Mouse (Mus musculus): ENCODE measurements around the gene Fam19a5. TPM values are rescaled to one million over a fixed set of nuclear protein-coding genes. Genes with fewer than 3 reads are reported as not detected.

Gene Fam19a5
- total and polyA plus RNA-seq, 2 experiments from 2014 or later: 31.0 to 137 TPM

GRCm38 (mm10) chr15:87656496-87657155 lies 112.5 kb downstream of the Fam19a5 start:
- H3K36me3 ChIP-seq (ENCODE audit: insufficient read depth, low read length): no peaks in the 10 kb centered on the region

DNA sequence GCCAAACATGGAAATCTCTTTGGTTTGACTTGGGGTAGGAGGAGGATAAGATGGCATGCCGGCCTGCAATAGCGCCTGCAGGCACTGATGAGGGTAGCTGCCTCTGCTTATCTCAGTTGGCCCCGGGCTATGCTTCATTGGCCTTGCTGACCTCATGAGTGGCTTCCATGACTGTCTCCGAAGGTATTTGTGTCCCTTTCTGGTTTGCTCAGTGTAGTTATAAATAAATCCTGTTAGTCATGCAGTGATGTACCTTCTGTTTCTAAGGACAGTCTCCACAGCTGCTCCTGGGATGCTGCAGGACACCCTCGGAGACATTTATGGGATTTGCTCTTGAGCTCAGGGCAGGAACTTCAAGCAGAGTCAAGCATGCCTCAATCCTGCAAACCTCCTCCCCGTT lies 115.6 kb downstream of the Fam19a5 start:
- TF ChIP-seq CTCF (IDR thresholded peaks at IDR 0.05; ENCODE audit: low read depth): no peak
- ATAC-seq: no peak
- WGBS: 85% methylated on average over 6 of the region's 6 CpGs

More at GRCm38 (mm10) chr15:87656496-87657155, 112.5 kb downstream of the Fam19a5 start:
- no peaks in the 10 kb centered on the region for H3K9me3 ChIP-seq (ENCODE audit: low read length)
- TF ChIP-seq CTCF (IDR thresholded peaks at IDR 0.05; ENCODE audit: low read depth): no peak
- ATAC-seq: no peak
- no peaks in the 10 kb centered on the region for H3K27me3 ChIP-seq (ENCODE audit: insufficient read depth, low read length)
- no peak overlapping the region for H3K4me3 ChIP-seq (ENCODE audit: low read length)
- peak; percentile 23 for DNase-seq (ENCODE audit: low spot score)
- H3K4me2 ChIP-seq (ENCODE audit: low read depth, low read length): no peak overlapping the region
- H3K9ac ChIP-seq (replicated peaks; ENCODE audit: low read length): no peak overlapping the region
- no peaks in the 10 kb centered on the region for H3K4me1 ChIP-seq (ENCODE audit: insufficient read depth, low read length)
- no peak overlapping the region for H3K27ac ChIP-seq
- 50% methylated on average over 20 of the region's 20 CpGs for WGBS

DNA sequence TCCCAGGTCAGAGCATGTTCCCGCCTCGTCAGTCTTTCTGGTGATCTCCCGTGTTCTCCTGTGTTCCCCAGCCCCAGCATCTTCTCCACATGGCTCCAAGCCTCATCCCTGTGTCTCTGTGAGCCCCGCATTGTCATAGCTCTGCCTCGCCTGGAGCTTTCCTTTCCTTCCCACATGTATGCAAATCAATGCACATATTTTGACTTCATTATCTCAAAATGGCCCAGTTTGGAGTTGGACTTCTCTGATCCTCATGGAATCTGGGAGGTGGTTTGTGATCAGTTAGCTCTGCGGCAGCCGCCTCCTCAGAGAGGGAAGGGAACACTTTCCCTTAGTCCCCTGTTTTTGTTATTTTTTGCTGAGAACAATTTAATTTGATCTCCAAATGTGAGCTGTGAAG lies 117.9 kb downstream of the Fam19a5 start:
- Histone ChIP-seq H3K4me2 (ENCODE audit: low read depth, low read length) (no peak overlapping the region), H3K4me1 (ENCODE audit: insufficient read depth, low read length) (0 out of 2 replicates have a peak, but pooled peaks cover 8% of the 10 kb centered on the region)

More for the DNA sequence above, 115.6 kb downstream of the Fam19a5 start:
- Histone ChIP-seq H3K27ac (no peak overlapping the region), H3K4me1 (ENCODE audit: insufficient read depth, low read length) (no peaks in the 10 kb centered on the region), H3K9ac (replicated peaks; ENCODE audit: low read length) (no peak overlapping the region), H3K4me2 (ENCODE audit: low read depth, low read length) (no peak overlapping the region), H3K27me3 (ENCODE audit: insufficient read depth, low read length) (no peaks in the 10 kb centered on the region), H3K36me3 (ENCODE audit: insufficient read depth, low read length) (no peaks in the 10 kb centered on the region), H3K9me3 (ENCODE audit: low read length) (no peaks in the 10 kb centered on the region), H3K4me3 (ENCODE audit: low read length) (no peak overlapping the region)
- DNase-seq (ENCODE audit: low spot score): no peak

GRCm38 (mm10) chr15:87666041-87666750 lies 122.1 kb downstream of the Fam19a5 start:
- Histone ChIP-seq H3K27ac (no peak overlapping the region), H3K4me1 (ENCODE audit: insufficient read depth, low read length) (peaks cover 15% of the 10 kb centered on the region; the same call in 1 of the 2 replicates), H3K9ac (replicated peaks; ENCODE audit: low read length) (no peak overlapping the region), H3K4me3 (ENCODE audit: low read length) (no peak overlapping the region), H3K9me3 (ENCODE audit: low read length) (no peaks in the 10 kb centered on the region), H3K27me3 (ENCODE audit: insufficient read depth, low read length) (no peaks in the 10 kb centered on the region), H3K36me3 (ENCODE audit: insufficient read depth, low read length) (no peaks in the 10 kb centered on the region), H3K4me2 (ENCODE audit: low read depth, low read length) (no peak overlapping the region)
- TF ChIP-seq CTCF (IDR thresholded peaks at IDR 0.05; ENCODE audit: low read depth): no peak
- 73% methylated on average over 13 of the region's 13 CpGs for WGBS
- peak; percentile 27 for DNase-seq (ENCODE audit: low spot score)
- no peak for ATAC-seq

More for the DNA sequence above, 117.9 kb downstream of the Fam19a5 start:
- no peak for ATAC-seq
- no peak overlapping the region for H3K4me3 ChIP-seq (ENCODE audit: low read length)
- no peaks in the 10 kb centered on the region for H3K27me3 ChIP-seq (ENCODE audit: insufficient read depth, low read length)
- no peaks in the 10 kb centered on the region for H3K9me3 ChIP-seq (ENCODE audit: low read length)
- whole genome bisulfite sequencing: 75% methylated on average over 7 of the region's 7 CpGs
- no peak for DNase-seq (ENCODE audit: low spot score)
- no peak overlapping the region for H3K27ac ChIP-seq
- H3K36me3 ChIP-seq (ENCODE audit: insufficient read depth, low read length): no peaks in the 10 kb centered on the region
- no peak overlapping the region for H3K9ac ChIP-seq (replicated peaks; ENCODE audit: low read length)
- no peak for TF ChIP-seq CTCF (IDR thresholded peaks at IDR 0.05; ENCODE audit: low read depth)

GRCm38 (mm10) chr15:87667416-87667815 lies 123.3 kb downstream of the Fam19a5 start:
- Histone ChIP-seq H3K4me1 (ENCODE audit: insufficient read depth, low read length) (peaks cover 22% of the 10 kb centered on the region), H3K9ac (replicated peaks; ENCODE audit: low read length) (no peak overlapping the region), H3K27me3 (ENCODE audit: insufficient read depth, low read length) (no peaks in the 10 kb centered on the region), H3K4me3 (ENCODE audit: low read length) (no peak overlapping the region), H3K4me2 (ENCODE audit: low read depth, low read length) (peak overlapping the region; percentile 5; the same call in 1 of the 2 replicates), H3K9me3 (ENCODE audit: low read length) (no peaks in the 10 kb centered on the region), H3K27ac (no peak overlapping the region), H3K36me3 (ENCODE audit: insufficient read depth, low read length) (no peaks in the 10 kb centered on the region)
- ATAC-seq (peak; percentile 46; the same call in 1 of the 2 replicates), DNase-seq (ENCODE audit: low spot score) (no peak)
- TF ChIP-seq CTCF (IDR thresholded peaks at IDR 0.05; ENCODE audit: low read depth): no peak
- WGBS: 27% methylated on average over 7 of the region's 7 CpGs

DNA sequence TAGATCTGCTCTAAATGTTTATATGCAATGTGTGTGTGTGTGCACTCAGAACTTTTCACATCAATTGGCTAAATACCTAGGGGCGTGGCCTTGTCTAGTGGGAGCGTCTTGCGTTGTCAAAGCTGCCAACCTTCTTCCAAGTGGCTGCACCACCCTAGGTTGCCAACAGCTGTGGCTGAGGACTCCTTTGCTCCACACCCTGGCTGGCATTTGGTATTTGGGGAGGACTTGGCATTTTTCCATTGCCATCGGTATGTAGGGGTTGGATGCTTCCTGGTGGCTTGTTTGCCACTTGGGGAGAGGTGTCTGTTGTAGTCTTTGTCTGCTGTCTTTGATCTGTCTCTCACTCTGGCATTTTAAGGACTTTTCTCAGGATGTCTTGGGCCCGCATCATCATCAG lies 124.0 kb downstream of the Fam19a5 start:
- Histone ChIP-seq H3K27ac (no peak overlapping the region; the same call in 1 of the 2 replicates), H3K4me1 (ENCODE audit: insufficient read depth, low read length) (peaks cover 29% of the 10 kb centered on the region), H3K9ac (replicated peaks; ENCODE audit: low read length) (no peak overlapping the region), H3K9me3 (ENCODE audit: low read length) (no peaks in the 10 kb centered on the region), H3K4me3 (ENCODE audit: low read length) (no peak overlapping the region), H3K27me3 (ENCODE audit: insufficient read depth, low read length) (no peaks in the 10 kb centered on the region), H3K36me3 (ENCODE audit: insufficient read depth, low read length) (no peaks in the 10 kb centered on the region), H3K4me2 (ENCODE audit: low read depth, low read length) (no peak overlapping the region)
- no peak for ATAC-seq
- TF ChIP-seq CTCF (IDR thresholded peaks at IDR 0.05; ENCODE audit: low read depth): no peak
- peak; percentile 63 for DNase-seq (ENCODE audit: low spot score)
- WGBS: 49% methylated on average over 5 of the region's 5 CpGs
